Mouse (Mus musculus): Measurements from ENCODE around the gene Nabp1. TPM values are rescaled to one million over a fixed set of nuclear protein-coding genes. Genes with fewer than 3 reads are reported as not detected.
A peak's percentile ranks its signal among the peaks of the same experiment; 100 is the strongest.

Nabp1 gene
- polyA plus RNA-seq, 1 experiment: 15.9 TPM

GRCm38 (mm10) chr1:51498601-51499098, 20.4 kb upstream of the Nabp1 start:
- TF ChIP-seq CTCF (IDR thresholded peaks at IDR 0.05; ENCODE audit: insufficient read depth, low read length) (no peak), POLR2A (IDR thresholded peaks at IDR 0.05; ENCODE audit: borderline replicate concordance, extremely low read depth, low read depth, low read length) (no peak)
- no peak for DNase-seq
- Histone ChIP-seq H3K4me1 (ENCODE audit: control insufficient read depth, insufficient read depth, low read length) (no peaks in the 10 kb centered on the region), H3K4me3 (replicated peaks; ENCODE audit: extremely low read depth, low read depth, low read length) (no peak overlapping the region)
- WGBS: 66% methylated on average over 2 of the region's 2 CpGs

DNA sequence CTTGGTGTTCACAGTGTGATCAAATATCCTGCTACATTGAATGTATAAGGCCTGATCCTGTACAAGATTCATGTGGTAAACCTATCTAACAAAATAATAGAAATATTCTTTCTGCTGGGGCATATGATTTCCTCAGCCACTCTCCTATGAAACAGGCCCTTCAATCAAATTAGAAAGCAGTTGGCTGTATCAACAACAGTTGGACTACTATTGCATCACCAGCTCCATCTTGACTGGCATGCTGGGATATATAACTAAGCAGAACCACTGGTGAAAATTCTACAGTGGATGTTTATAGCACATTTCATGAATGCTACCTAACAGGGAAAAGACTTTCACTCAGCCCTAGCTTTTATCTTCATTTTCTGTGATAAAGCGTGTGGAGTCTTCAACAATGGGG, 17.9 kb upstream of the Nabp1 start:
- no peak overlapping the region for H3K4me3 ChIP-seq (replicated peaks; ENCODE audit: extremely low read depth, low read depth, low read length)
- no peak for DNase-seq
- no peak for TF ChIP-seq POLR2A (IDR thresholded peaks at IDR 0.05; ENCODE audit: borderline replicate concordance, extremely low read depth, low read depth, low read length)
- WGBS: 98% methylated on average over 1 of the region's 1 CpGs
- no peaks in the 10 kb centered on the region for H3K4me1 ChIP-seq (ENCODE audit: control insufficient read depth, insufficient read depth, low read length)

DNA sequence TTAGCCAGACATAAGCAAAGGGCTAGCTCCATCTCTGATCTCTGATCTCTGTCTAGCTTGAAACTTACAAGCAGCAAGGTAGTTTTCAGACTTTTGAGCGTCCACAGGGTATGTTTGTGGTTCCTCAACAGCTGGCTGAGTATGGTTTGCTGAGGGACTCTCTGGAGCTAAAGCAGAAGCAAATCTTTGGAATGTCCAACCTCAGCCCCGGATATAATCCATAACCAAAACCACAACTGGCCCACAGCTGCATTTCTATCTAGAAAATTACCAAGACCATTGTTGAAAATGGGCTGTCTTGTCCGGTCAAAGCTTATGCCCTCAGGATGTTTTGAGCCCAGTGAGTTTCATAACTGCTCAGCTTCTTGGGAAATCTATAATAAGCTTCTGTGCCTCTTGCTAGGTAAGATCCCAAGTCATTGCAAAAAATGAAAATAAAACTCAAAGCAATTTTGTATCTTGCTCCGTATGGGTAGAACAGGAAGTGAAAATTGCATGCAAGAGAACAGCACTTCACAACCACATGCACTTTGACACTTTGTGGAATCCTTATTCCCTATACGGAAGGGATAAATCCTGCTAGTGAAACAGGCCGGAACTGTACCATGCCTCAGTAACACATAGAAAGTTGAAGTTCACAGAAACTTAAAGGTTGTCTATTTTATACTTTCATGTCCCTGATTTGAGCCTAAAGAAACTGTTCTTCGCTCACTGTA, 15.5 kb upstream of the Nabp1 start:
- no peak overlapping the region for H3K4me3 ChIP-seq (replicated peaks; ENCODE audit: extremely low read depth, low read depth, low read length)
- no peak for TF ChIP-seq CTCF (IDR thresholded peaks at IDR 0.05; ENCODE audit: insufficient read depth, low read length)
- TF ChIP-seq POLR2A (IDR thresholded peaks at IDR 0.05; ENCODE audit: borderline replicate concordance, extremely low read depth, low read depth, low read length): no peak
- WGBS: 77% methylated on average over 7 of the region's 7 CpGs
- no peaks in the 10 kb centered on the region for H3K4me1 ChIP-seq (ENCODE audit: control insufficient read depth, insufficient read depth, low read length)
- DNase-seq: no peak

DNA sequence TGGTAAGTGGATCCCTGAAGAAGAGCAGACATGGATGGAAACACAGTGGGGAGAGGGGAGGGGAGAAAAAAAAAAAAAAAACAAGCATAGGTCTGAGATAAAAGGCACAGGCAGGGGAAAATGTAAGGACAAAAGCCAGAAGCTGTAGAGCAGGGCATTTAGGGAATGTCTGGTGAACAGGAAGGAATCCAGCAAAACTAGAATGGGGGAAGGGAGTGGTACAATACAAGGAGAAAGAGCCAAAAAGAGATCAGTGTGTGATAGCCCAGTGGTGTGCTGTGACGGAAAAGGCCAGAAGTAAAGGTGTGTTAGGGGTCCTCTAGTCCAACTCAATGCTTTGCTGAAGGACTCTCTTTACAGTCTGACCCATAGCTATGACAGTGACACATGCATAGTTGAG, 8.1 kb upstream of the Nabp1 start:
- TF ChIP-seq POLR2A (IDR thresholded peaks at IDR 0.05; ENCODE audit: borderline replicate concordance, extremely low read depth, low read depth, low read length): no peak
- no peak for TF ChIP-seq CTCF (IDR thresholded peaks at IDR 0.05; ENCODE audit: insufficient read depth, low read length)
- 62% methylated on average over 1 of the region's 1 CpGs for WGBS

DNA sequence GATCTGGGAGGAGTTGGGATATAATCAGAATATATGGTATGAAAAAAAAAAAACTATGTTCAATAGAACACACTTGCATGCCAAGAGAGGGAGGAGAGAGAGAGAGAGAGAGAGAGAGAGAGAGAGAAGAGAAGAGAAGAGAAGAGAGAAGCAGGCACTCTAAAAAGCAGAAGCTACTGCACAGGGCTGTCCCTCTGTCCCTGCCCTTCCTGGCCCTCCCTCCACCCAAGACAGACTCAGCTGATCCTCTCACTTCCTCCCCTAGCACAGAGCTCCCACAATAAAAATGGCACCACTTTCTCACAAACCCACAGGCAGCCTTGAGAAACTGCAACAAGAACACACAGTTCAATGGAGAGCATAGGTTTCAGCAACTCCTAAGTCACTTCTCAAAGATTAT, 2.2 kb upstream of the Nabp1 start:
- Histone ChIP-seq H3K4me3 (replicated peaks; ENCODE audit: extremely low read depth, low read depth, low read length) (no peak overlapping the region), H3K4me1 (ENCODE audit: control insufficient read depth, insufficient read depth, low read length) (no peaks in the 10 kb centered on the region; the same call in 1 of the 2 replicates)
- no peak for DNase-seq
- TF ChIP-seq CTCF (IDR thresholded peaks at IDR 0.05; ENCODE audit: insufficient read depth, low read length) (no peak), POLR2A (IDR thresholded peaks at IDR 0.05; ENCODE audit: borderline replicate concordance, extremely low read depth, low read depth, low read length) (no peak)

More for the DNA sequence above, 8.1 kb upstream of the Nabp1 start:
- no peak for DNase-seq
- H3K4me3 ChIP-seq (replicated peaks; ENCODE audit: extremely low read depth, low read depth, low read length): no peak overlapping the region
- H3K4me1 ChIP-seq (ENCODE audit: control insufficient read depth, insufficient read depth, low read length): no peaks in the 10 kb centered on the region

DNA sequence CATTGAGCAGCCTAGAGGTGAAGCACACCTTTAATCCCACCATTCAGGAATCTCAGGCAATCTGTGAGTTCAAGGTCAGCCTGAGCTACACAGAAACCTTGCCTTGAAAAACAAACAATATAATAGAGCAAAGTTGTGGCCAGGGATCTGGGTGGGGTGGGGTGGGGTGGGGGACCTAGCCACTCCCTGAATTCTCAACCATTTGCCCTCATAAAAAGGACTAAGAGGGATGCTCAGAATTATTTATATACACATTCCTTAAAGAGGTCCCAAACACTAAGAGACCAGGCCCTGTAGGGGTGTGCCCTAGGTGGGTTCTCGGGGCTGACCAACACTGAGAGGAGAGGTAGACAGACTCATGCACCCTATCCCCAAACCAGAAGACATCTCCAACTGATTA, 1.5 kb upstream of the Nabp1 start:
- no peaks in the 10 kb centered on the region; the same call in 1 of the 2 replicates for H3K4me1 ChIP-seq (ENCODE audit: control insufficient read depth, insufficient read depth, low read length)
- no peak overlapping the region for H3K4me3 ChIP-seq (replicated peaks; ENCODE audit: extremely low read depth, low read depth, low read length)
- DNase-seq: no peak
- no peak for TF ChIP-seq POLR2A (IDR thresholded peaks at IDR 0.05; ENCODE audit: borderline replicate concordance, extremely low read depth, low read depth, low read length)
- TF ChIP-seq CTCF (IDR thresholded peaks at IDR 0.05; ENCODE audit: insufficient read depth, low read length): no peak
- 95% methylated on average over 1 of the region's 1 CpGs for WGBS

DNA sequence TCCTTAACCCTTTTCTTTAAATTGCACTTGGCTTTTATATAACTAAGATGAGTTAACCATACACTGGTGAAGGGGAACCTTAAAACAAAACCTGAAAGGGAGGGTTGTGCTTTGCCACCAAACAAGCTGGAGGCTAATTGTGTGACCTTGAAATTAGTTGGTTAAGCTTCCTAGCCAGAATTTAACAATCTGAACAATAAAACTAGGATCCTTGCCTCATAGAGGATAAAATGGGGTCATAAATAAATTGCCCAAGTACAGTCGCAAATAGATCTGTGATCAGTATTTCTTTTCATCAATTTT, 753 bp upstream of the Nabp1 start:
- TF ChIP-seq POLR2A (IDR thresholded peaks at IDR 0.05; ENCODE audit: borderline replicate concordance, extremely low read depth, low read depth, low read length) (no peak), CTCF (IDR thresholded peaks at IDR 0.05; ENCODE audit: insufficient read depth, low read length) (no peak)
- H3K4me3 ChIP-seq (replicated peaks; ENCODE audit: extremely low read depth, low read depth, low read length): peak overlapping the region; percentile 24
- WGBS: 76% methylated on average over 1 of the region's 1 CpGs
- no peak for DNase-seq
- no peaks in the 10 kb centered on the region; the same call in 1 of the 2 replicates for H3K4me1 ChIP-seq (ENCODE audit: control insufficient read depth, insufficient read depth, low read length)

GRCm38 (mm10) chr1:51477656-51478081, 556 bp downstream of the Nabp1 start:
- H3K4me1 ChIP-seq (ENCODE audit: control insufficient read depth, insufficient read depth, low read length): no peaks in the 10 kb centered on the region; the same call in 1 of the 2 replicates
- DNase-seq: peak; percentile 56
- peak overlapping the region; percentile 90 for H3K4me3 ChIP-seq (replicated peaks; ENCODE audit: extremely low read depth, low read depth, low read length)
- under 1% methylated on average over 25 of the region's 25 CpGs for WGBS
- no peak for TF ChIP-seq CTCF (IDR thresholded peaks at IDR 0.05; ENCODE audit: insufficient read depth, low read length)
- no peak; the same call in 1 of the 2 replicates for TF ChIP-seq POLR2A (IDR thresholded peaks at IDR 0.05; ENCODE audit: borderline replicate concordance, extremely low read depth, low read depth, low read length)

GRCm38 (mm10) chr1:51476405-51476804, 1.8 kb downstream of the Nabp1 start:
- no peak for TF ChIP-seq POLR2A (IDR thresholded peaks at IDR 0.05; ENCODE audit: borderline replicate concordance, extremely low read depth, low read depth, low read length)
- no peak for TF ChIP-seq CTCF (IDR thresholded peaks at IDR 0.05; ENCODE audit: insufficient read depth, low read length)
- Histone ChIP-seq H3K4me3 (replicated peaks; ENCODE audit: extremely low read depth, low read depth, low read length) (no peak overlapping the region), H3K4me1 (ENCODE audit: control insufficient read depth, insufficient read depth, low read length) (no peaks in the 10 kb centered on the region; the same call in 1 of the 2 replicates)
- no peak for DNase-seq
- 26% methylated on average over 1 of the region's 1 CpGs for WGBS

- Histone ChIP-seq H3K4me1 (ENCODE audit: control insufficient read depth, insufficient read depth, low read length) (no peaks in the 10 kb centered on the region), H3K4me3 (replicated peaks; ENCODE audit: extremely low read depth, low read depth, low read length) (no peak overlapping the region)
- DNase-seq: no peak
- 37% methylated on average over 2 of the region's 2 CpGs for WGBS
- no peak for TF ChIP-seq POLR2A (IDR thresholded peaks at IDR 0.05; ENCODE audit: borderline replicate concordance, extremely low read depth, low read depth, low read length)
- TF ChIP-seq CTCF (IDR thresholded peaks at IDR 0.05; ENCODE audit: insufficient read depth, low read length): no peak
Observed at GRCm38 (mm10) chr1:51468077-51468476, 10.1 kb downstream of the Nabp1 start.
